Mouse (Mus musculus) retina, postnatal 1 day (tissue): ENCODE results near the gene Brap.
"Not testable (repeated sequence)": the region's sequence is repeated elsewhere in the genome, so short reads cannot be mapped to it uniquely, and the experiment has no call there.

Source experiments
- DNase-seq: peaks from one replicate; pipeline ENCODE4 v3.0.0-alpha.2; 2012

Brap gene

DNA sequence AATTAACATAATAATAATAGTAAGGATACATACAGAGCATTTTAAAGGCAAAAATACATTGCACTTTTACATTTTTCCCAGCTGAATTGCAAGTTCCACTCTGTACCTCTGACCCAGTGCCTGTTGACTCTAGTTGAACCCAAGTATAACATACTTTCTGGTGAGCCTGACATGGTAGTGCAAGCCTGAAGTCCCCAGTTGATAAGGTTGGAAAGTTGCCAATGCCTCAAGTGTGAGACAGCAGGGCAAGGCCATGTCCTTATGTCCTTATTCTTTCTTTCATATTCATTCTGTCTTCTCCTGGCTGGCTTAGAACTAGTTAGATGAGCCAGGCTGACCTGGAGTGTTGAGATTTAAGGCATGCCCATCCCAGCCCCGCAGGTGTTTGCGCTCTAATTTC lies 21.9 kb downstream of the Brap start:
- DNase-seq, result no peak

- no peak for DNase-seq
These were observed 25.1 kb downstream of the Brap start for GRCm38 (mm10) chr5:121685495-121685894.

DNA sequence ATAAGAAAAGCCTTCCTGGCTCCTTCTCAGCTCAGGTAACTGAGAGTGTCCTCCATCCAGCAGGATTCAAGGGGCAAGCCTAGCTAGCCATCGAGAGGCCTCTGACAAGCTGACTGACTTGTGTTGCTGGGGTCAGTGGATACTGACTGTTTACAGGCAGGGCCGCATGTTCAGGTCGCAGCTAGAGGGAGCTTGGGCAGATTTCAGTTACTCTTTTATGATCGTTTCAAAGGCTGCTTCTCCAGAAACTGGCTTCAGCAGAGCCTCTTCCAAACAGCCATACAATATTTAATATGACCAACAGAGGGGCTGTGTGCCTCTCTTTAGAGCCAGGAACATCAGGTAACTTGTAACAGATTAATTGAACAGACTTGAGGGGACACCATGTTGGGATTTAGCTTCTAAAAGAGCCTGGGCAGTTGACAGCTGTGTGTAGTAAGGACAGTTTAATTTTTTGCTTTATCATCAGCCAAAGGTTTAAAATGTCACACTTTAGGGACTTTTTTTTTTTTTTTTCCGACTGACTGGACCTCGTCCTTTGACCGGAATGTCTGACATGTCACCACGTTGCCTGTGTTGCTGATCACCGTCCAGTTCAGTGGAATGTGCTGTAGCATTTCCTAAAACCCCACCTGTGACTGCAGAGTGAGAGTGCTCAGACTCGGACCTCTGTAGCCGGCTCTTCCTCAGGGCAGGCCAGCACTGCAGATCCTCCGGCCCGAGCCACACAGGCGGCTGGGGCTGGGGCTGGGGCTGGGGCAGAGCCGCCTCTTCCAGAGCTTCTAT lies 25.9 kb downstream of the Brap start:
- DNase-seq, result no peak

DNA sequence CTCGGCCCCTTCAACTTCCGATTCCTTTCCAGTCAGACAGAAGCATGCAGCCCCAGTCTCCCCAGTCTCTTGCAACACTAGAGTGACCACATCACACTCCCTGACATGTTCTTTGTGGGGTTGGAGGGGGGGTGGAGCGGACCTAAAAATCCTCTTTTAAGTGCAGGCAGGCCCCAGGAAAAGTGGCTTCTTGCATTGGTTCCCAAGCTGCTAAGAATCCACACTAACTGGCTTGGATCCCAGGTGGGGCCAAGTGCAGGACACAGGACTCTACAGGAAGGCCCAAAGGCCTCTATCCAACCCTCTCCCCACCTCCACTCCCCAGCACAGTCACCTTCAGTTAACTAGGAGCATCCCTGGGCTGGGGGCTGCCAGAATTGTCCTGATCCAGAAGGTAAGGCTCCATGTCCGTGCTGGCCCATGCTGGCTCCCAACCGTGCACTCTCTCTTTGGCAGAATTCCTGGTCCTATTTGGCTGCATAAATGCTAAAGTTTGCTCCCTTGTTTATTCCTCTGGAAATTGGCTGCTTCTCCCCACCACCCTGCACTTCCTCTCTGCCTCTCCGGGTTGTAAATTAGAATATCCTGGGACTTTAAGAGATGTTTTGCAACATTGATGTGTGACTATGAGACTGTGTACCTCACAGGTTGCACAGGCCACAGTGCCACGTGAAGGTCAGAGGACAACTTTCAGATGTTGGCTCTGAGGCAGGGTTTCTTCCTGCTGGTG lies 30.3 kb downstream of the Brap start:
- DNase-seq, result no peak

DNA sequence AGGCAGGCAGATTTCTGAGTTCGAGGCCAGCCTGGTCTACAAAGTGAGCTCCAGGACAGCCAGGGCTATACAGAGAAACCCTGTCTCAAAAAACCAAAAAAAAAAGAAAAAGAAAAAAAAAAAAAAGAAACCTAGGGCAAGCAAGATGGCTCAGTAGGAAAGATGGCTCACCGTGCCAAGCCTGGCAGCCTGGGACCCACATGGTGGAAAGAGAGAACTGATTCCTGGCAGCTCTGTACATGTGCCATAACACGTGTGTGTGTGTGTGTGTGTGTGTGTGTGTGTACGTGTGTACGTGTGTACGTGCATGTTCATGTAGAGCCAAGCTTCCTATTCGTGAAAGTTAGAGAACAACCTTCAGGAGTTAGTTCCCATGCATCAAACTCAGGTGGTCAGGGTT lies 31.1 kb downstream of the Brap start:
- DNase-seq, result not testable (repeated sequence)

- DNase-seq, result no peak
These were observed 32.5 kb downstream of the Brap start for GRCm38 (mm10) chr5:121692897-121693296.

DNA sequence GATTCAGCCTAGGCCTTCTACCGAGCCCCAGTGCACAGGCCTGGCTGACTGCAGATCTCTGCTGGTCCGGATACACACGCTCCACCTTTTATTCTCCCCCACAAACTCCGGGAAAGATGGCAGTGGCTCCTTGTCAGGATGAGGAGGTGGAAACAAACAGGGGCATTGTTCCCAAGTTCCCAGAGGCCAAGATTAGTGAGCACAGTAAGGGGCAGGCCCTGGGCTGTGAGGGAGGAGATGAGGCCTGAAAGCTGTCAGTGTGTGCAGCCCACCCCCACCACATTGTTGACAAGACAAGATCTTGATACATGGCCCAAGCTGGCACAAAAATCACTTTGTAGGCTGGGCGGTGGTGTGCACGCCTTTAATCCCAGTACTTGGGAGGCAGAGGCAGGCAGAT lies 36.4 kb downstream of the Brap start:
- peak; percentile 69 for DNase-seq

DNA sequence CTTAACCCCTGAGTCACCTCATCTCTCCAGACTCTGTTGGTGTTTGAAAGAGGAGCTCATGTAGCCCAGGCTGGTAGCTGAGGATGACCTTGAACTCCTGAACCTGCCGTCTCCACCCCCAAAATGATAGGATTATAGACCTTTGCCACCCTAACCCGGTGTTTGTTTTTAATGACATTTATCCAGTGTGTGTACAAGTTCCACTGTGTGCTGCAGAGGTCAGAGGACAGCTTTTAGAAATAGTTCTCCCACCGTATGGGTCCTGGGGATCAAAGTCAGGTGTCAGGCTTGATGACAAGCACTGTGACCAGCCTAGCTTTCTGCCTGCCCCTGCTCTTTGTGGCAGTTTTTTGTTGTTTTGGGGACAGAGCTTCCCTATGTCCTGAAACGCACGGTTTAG lies 39.5 kb downstream of the Brap start:
- no peak for DNase-seq

DNA sequence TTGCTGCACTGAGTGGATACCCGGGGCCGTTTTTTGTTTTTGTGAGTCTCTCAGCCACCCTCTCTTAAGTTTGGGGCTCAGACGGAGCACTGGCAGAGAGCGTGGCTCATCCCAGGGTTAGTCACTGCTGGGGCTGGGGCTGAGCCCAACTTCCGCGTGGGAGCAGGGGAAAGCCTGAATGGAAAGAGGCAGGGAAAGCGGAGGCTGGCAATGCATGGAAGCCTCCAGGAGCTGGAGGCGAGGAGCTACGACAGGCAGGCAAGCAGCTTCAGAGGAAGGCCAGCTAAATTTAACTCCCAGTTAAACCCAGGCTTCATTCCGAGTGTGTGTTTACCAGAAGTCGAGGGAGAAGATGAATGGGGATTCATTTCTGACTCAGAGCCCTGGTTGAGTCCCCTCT lies 40.1 kb downstream of the Brap start:
- no peak for DNase-seq

- no peak for DNase-seq
These were observed 40.9 kb downstream of the Brap start for GRCm38 (mm10) chr5:121701111-121701769.

GRCm38 (mm10) chr5:121703341-121703740 lies 43.0 kb downstream of the Brap start:
- no peak for DNase-seq

- peak; percentile 51 for DNase-seq
These were observed 44.3 kb downstream of the Brap start for GRCm38 (mm10) chr5:121704512-121705248.

DNA sequence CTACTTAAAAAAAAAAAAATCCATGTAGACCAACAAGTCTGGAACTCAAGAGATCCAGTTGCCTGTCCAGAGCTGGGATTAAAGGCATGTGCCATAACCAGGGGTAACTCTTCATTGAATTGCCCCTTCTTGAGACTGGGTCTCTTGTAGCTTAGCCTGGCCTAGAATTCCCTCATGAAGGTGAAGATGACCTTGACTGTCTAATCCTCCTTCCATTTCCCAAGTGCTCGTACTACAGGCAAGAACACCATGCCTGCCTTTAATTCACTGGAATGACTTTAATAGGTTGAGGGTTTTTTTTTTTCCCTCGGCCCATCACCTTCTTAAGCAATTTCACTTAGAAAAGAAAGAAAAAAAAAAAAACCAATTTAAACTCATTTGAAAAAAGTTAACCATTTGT lies 50.0 kb downstream of the Brap start:
- no peak for DNase-seq

DNA sequence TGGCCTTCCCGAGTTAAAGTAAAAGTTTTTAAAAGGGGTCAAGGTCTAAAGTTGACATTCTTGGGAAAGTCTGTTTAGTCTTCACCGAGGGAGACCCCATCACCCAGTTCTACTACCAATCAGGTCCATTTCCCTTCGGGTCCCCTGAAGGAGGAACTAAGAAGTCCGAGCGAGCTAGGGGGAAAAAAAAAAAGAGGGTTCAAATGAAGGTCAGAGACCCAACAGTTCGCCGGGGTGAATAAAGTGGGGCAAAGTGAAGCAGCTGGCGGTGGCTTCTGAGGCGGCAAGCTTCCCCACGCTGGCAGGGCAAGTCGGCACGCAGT lies 50.4 kb downstream of the Brap start:
- no peak for DNase-seq

DNA sequence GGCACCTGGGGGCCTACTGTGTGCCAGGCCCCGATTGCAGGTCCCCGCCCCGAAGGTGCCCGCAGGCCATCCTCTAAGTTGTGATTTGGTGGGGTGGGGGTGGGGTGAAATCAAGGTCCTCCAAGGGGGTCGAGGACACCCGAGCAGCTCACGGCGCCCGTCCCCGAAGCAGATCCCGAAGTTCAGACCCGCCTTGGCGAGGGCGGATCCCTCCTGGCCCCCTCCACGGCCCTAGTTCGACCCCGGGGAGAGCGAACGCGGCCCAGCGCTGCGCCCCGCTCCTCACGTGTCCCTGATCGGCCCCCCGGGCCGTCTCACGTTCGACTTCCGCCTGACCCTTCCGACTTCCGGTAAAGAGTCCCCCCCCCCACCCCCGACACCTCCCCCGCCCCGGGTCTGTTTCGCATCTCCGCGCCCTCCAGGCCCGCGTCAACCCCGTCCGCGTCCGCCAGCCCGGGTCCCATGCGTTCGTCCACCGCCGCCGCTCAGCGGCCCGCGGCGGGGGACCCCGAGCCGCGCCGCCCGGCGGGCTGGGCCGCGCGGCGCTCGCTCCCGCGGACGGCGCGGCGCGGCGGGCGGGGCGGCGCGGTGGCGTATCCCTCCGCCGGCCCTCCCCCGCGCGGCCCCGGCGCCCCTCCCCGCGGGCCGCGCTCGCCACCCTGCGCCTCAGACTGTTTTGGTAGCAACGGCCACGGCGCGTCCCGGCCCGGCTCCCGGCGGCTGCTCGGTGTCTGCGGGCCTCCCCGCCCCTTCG lies 51.0 kb downstream of the Brap start, which contains the start of gene Atxn2:
Gene Atxn2, plus strand, starts transcription at position 164 of the 754 bp plus-strand sequence.
- DNase-seq, result peak; percentile 92

GRCm38 (mm10) chr5:121711928-121712231 lies 51.5 kb downstream of the Brap start:
- DNase-seq, result no peak

- peak; percentile 71 for DNase-seq
These were observed 52.0 kb downstream of the Brap start for GRCm38 (mm10) chr5:121712232-121712933.

DNA sequence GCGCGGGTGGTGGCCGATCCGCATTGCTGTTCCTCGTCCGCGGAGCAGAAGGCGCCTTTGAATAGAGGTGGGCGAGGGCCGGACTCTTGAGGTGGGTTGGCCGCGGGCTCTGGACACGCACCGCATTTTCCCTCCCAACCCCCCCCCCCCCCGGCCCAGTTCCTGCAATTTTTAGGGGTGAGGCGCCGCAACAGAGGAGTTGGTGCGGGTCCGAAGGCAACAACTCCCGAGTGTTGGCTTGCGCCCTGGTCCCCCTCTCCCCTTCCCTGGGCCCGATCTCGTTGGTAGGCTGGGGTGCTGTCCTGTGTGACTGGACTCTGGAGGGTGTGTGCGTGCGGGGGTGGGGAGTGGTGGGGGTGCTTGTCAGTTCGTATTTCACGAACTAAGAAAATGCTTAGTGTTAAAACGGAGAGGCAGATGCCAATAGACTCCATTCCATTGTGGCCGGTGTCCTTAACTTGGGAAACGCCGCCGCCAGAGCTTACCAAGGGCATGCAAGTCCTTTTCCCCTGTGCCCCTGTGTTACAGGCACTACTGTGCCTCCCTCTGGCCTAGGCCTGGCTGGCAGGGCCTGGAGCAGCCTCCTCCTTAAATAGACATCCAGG lies 52.7 kb downstream of the Brap start:
- DNase-seq, result peak; percentile 67

- no peak for DNase-seq
These were observed 54.0 kb downstream of the Brap start for GRCm38 (mm10) chr5:121714331-121714730.

- DNase-seq, result no peak
These were observed 54.6 kb downstream of the Brap start for GRCm38 (mm10) chr5:121714928-121715327.

DNA sequence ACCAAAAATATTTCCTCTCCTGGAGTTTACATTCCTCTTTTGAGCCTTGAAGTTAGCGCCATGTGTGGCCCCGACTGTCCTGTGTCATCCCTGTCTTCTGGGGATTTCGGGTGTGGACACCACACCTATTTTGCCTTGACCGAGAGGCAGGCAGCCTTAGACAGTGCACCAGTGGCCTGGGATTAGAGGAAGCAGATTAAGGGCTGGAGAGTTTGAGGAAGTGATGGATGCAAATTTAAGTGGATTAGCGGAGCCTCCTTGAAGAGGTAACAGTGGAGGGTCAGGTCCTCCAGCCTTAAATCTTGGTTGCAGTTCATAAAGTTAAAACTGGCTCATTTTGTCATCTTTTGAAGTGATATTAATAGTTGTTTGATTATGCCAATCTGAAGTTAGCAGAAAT lies 58.1 kb downstream of the Brap start:
- DNase-seq, result peak; percentile 34
